Mouse (Mus musculus): ENCODE data around the gene Atp2b2.

The Atp2b2 gene

DNA sequence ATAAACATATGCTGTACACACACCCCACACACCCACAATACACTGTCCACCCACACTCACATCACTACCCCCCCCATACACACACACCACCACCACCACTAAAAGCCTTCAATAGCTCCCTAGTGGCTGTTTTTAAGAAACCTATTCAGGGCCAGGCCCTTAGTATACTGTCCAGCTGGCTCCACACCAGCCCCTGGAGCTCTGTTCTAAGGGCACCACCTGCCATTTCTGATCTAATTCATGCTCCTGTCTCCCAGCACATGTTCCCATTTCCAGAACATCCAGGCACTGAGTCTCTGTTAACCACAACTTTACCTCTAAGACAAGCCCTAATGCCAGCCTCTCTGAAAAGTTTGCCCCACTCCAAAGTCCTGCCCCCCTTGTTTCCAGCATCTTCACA, 186.8 kb downstream of the Atp2b2 start:
- no peak for DNase-seq

DNA sequence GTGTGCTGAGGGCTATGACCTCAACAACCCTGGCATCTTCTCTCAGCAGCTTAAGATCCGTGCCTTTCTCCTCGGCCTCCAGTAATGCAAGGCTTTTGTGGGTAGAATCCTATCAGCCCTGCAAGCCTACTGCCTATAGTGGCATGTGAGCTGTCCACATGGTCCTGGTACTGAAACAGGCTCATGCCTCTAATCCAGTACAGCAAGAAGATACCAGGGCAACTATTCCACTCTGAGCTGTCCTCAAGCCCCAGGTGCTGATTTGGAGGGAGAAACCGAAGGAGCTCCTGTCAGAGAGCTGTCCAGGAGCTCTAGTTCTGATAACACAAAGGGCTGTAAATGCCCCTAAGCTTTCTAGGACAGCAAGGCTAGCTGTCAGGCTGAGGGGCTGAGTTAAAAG, 190.1 kb downstream of the Atp2b2 start:
- peak; percentile 92 to 95 for DNase-seq

DNA sequence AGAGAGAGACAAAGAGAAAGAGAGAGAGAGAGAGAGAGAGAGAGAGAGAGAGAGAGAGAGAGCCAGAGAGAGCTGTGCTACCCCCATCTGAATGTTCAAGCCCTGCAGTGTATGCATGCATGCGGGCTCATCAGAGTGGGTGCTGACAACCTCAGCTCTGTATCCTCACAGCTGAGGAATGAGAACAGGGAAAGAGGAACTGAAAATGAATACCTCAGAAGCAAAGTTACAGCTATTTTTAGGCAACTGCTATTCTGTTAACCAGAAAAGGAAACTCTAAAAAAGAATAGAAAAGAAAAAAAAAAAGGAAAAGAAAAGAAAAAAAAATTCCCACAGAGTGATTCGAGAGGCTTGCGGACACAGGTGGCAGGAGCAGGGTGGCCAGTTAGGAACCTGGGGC, 192.6 kb downstream of the Atp2b2 start:
- DNase-seq = no peak

DNA sequence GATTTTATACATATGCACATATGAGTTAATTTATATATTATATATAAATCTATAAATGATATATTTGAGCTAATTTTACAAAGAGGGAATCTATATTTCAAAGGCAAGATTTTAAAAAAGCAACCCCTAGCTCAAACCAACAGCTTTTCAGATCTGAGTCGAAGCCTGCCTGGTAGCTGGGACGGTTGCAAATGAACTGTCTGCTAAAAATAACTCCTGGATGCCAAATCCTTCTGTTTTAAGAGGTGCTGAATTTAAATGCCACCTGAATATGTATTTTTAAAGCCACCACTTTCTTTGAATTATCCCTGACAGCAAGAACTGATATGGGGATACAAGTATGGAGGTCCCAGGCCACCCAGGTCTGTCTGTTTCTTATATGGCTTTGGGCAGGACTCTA, 193.8 kb downstream of the Atp2b2 start:
- no peak for DNase-seq

DNA sequence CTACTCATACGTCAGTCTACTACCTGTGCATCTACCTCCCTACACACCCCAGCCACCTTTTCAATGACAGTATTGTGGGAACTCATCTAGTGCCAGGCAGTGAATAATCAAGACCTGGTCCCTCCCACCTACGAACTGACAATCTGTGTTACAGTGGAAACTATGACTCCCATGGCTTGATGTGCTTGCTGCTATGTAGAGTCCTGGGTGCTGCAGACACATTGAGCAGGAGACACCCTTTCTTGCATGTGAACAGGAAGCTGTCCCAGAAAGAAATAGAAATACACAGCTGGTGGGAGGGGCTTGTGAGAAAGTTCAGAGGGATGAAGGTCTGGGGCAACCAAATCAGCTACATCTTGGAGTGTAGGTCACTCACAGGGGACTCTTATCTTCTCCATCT, 195.3 kb downstream of the Atp2b2 start:
- no peak for DNase-seq

DNA sequence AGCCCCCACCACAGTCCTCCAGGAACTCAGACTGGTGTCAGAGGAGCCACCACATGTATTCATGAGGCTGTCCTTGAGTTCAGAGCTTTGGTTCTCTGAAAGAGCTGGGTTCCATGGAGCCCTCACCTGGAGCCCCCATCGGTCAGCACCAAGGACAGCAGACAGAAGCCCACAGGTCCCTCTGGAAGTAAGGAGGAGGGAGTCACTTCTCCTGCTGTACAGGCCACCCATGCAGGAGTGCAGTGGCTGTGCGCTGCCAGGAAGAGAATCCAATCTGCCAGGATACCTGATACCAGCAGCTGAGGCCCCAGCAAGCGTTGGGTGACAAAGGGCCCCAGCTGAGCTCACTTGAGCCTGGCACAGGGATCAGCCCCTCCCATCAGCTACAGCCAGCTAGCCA, 199.2 kb downstream of the Atp2b2 start:
- DNase-seq = peak; percentile 79

DNA sequence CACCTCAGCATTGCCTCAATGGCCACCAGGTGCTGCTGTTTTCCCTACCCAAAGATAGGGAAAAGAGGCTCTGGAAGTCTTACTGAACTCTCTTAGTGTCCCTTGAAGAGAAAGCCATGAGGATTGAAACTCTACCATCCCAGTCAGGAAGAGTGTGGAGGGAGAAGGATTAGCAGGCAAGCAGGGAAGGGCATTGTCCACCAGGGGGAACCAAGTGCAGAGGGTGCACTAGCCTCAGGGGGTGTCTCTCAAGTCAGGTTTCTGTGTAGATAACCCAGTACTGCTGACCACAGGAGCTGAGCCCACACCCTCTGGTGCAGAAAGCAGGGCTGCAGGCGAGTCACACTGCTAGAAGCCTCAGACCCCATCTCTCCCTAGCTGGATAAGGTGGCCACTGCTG, 203.9 kb downstream of the Atp2b2 start:
- DNase-seq = no peak

DNA sequence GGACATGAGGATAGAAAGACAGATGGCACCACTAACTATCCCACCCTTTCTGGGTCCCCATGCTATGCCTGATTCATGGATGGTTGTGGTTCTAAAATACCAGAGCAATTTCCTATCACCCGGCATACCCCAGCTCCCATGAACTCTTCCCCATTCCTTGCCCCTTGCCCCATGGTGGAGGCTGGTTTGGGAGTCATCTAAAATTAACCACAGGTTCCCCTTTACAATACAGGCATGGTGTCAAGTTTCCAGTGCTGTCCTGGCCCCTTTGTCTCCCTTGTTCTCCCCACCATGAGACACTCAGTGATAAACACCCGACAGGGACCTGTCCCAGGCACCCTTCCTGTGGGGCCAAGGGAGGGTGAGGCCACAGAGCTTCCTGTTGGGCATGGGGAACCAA, 204.7 kb downstream of the Atp2b2 start:
- no peak for DNase-seq

DNA sequence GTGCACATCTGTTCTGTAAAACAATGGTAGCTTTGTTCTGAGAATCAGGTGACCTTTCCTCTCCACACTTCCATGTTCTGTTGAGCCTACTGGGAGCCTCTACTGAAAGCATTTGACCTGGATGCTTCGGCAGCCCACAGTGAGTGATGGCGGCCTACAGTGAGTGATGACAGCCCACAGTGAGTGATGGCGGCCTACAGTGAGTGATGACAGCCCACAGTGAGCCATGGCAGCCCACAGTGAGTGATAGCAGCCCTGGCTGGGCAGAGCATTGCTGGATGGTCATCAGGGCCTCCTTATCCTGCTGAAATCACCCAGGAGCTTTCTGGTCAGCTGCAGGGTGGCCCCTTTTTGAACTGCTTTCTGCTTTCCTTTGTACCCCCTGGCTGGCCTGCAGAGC, 205.9 kb downstream of the Atp2b2 start:
- no peak for DNase-seq

DNA sequence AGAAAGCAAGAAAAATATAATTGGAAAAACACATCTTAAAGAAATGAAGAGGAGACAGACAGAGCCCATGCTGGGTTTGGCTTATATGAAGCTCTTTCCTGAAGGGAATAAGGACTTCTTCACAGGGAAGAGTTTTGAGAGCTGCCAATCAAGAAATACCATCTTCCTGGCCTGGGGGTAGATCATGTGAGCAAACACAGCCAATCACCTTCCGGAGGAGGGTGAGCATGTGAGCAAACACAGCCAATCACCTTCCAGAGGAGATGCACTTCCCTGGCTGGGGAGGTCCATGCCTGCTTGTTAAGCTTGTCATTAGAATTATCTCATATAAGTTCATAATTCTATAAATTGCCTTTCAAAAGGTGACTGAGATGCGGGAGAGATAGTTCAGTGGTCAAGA, 211.9 kb downstream of the Atp2b2 start:
- no peak for DNase-seq

DNA sequence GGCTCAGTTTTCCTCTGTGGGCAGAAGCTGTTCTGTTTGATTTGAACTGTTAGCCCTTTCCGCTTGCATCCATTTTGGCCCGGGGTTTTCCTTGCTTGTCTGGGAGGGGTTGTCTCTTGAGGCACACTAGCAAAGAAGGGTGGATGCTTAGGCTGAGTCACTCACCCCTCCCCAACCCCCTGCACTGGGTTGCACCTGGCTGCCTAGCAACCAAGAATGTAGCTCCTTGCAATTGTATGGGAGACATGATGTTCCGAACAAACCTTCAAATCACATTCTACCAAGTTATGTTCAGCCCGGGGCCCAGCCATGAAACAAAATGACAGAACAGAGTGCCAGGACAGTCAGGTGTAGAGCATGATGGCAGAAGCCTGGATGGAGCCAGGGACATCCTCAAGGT, 215.1 kb downstream of the Atp2b2 start:
- DNase-seq = no peak

DNA sequence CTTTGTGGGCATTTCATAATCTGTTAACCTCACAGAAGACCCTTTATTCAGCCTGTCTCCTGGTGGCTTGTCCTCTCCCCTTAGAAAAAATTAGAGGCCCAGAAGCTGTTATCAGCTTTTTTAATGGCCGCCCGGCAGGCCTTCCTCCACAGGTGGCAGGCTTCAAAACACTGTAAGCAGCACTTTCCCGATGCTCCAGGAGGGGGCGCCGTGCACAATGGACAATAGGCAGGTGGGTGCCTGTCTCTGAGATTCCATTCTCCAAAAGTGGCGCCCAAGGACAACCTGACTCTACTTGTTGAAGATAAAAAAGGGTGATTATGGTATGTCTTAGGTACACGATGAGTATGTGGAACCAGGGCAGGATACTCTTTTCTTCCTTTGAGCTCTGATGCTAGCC, 220.0 kb downstream of the Atp2b2 start:
- peak; percentile 58 to 65 for DNase-seq

DNA sequence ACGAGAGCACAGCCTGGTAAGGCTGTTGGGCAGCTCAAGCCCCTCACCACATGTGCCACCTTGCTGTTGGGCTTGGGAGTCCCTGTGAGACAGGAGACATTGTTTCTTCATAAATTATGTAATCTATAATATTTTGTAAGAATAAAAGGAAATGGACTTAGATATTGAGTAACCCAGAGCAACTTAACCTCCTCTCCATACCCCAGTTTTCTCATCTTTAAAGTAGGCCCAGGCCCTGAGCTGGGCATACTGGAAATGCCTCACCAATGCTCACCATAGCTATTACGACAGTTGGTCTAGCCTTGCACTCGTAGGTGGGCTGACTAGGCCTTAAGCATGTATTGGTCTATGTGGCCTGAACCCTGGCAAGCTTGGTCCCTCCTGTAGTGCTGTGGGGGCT, 225.7 kb downstream of the Atp2b2 start:
- no peak for DNase-seq

DNA sequence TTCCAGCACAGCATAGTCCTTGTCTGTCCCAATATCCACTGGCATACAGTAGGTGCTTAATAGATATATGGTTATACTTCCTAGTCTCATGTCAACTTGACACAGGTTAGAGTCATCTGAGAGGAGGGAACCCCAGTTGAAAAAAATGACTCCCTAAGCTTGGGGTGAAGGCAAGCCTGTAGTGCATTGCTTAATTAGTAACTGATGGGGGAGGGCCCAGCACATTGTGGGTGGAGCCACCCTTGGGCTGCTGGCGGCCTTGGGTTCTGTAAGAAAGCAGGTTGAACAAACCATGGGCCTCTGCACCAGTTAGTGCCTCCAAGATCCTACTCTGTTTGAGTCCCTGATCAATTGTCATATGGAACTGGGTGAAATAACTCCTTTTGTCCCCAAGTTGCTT, 231.0 kb downstream of the Atp2b2 start:
- no peak for DNase-seq

DNA sequence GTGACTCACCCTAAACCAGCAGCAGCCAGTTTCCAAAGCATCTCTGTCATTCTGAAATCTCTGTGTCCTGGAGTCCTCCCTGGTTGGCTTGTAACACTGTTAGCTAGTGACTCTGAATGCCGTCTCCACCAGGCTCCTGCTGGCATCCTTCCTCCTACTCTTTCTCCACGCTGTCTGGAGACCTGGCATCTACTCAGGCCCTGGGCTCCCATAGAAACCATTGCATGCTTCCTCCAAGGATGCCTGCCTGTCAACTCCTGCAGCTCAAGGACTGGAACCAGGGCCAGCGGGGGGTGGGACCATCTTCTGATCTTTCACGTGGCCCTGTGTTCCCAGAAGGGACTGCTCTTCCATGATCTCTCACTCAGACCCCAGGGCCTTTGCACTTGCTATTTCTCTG, 231.7 kb downstream of the Atp2b2 start:
- no peak for DNase-seq

DNA sequence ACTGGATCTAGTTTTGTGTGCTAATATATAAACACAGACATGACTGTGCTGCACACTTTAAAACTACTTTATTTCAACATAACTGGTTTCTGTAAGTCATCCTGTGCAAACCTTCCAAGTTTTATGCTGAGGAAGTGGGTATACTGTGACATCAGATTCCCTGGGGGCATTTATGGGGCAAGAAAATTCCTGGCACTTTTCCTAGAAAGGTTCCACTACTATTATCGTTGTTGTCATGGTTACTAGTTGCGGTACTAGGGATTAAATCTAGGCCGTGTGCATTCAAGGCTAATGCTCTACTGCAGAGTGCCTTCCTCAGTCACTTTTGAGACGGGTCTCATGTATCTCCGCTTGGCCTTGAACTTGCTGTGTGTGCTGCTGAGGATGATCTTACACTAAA, 236.2 kb downstream of the Atp2b2 start:
- no peak for DNase-seq

DNA sequence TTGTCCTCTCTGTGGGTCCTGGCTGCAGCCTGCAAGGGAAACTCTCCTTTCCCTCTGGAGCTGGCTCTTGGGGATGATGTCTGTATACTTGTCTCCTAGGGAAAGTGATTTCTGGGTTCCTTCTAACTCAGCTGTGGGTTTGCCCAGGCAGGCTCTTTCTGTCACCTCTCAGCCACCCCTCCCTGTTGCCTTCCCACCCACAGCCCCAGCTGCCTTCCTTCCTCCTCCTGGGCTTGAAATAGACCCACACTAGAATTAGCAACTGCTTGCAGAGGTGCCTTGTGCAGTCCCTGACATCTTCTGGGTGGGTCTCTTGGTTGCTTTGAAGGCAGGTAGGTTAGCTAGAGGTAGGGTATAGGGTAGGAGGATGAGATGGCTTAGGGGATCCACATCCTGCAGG, 241.2 kb downstream of the Atp2b2 start:
- no peak for DNase-seq

DNA sequence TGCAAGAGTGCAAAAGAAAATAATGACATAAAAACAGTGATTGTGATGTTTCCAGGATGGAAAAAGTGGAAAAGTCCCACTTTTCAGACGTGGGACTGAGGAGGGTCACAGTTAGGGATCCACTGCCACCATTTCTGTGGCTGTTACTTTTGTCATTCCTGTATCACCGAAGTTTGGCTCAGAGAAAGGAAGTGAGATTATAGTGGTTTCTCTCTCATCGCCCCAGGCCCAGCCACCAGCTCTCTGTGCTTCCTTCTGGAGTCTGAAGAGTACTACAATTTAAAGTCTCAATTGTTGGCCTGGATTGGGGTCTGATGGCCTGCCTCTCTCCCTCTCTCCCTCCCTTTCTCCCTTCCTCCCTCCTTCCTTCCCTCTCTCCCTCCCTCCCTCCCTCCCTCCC, 242.5 kb downstream of the Atp2b2 start:
- no peak for DNase-seq

DNA sequence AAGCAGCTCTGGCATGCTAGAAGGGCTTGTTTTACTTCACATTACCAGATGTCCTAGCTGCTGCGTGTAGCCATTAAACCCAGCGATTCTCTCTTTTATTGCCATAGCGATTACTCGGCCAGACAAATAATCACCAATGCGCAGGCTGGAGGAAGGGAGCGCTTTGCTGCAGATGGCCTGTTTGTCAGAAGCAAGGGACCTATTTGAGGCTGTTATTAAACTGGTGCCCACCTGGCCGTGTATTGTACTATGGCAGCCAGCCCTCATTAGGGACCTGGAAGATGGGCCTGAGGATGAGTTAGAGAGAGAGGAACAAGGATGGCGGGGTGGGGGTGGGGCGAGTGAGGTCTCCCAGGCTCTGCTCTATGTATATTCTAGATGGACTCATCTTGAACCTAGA, 243.1 kb downstream of the Atp2b2 start:
- DNase-seq = no peak

DNA sequence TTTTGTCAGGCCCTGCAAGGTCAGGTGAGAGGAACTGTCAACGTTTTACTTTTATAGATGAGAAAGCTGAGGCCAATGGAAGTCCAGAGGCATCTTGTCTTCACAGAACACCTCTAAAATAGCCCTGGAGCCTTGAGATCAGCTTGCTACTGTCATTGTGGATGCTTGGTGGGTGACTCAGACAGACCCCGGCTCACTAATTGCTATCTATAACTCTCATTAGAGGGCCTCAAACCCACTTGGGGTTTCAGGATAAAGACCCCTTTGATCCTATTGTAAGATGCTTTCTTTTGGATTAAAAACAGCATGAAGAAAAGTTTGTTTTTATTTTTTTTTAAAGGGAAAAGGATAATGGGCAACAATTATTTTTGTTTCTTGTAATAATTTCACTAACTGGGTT, 243.5 kb downstream of the Atp2b2 start:
- DNase-seq = no peak

DNA sequence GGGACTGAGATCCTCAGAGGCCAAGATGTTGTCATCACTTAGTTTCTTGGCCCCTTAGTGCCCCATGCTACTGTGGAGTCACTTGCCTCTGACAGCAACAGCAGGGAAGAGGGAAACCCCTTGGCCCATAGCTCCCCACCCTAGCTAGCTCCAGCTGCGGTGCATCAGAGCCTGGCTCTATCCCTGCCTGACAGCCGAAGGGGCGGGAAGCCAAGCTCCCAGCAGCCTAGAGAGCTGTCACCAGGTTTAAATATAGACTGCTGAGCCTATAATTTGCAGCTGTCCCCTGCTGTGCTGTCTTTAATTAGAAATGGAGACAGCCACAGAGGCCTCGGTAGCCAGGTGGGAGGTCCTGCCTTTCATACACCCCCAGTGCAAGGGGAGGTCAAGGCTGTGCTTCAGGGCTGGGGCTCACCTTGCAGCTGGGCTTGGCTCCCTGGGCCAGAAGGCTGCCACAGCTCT, 247.1 kb downstream of the Atp2b2 start:
- DNase-seq = peak; percentile 82 to 87

DNA sequence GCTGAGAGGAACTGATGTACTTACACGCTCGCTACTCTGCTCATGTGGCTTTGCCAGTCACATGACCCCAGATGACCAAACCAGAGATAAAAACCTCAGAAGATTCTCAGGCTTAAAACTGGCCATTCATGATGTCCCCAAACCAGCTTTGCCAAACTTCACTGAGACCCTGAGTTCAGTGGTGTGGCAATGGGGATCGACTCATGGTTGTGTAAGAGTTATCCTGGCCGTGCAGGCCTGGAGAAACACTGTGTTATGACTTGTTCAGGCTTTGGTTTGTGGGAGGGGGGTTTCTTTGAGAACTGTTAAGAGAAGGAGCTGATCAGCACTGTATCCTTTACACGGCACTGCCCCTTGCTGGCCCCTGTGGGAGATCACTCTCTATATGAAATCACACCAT, 250.0 kb downstream of the Atp2b2 start:
- no peak for DNase-seq

DNA sequence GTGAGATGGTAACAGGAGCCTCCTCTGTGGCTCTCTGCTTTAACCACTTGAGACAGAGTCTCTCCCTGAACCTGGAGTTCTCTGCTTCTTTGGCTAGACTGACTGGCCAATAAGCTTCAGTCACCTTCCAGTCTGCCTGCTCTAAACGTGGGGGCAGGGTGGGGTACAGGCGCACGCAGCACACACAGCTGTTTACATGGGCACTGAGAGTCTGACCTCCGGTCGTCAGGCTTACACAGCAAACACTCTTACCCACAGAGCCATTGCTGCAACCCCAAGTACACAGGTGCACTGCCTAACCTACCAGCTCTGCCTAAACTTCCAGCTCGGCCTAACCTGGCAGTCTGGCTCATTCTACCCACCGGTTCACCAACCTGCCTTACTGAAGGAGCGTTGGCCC, 251.4 kb downstream of the Atp2b2 start:
- no peak for DNase-seq

DNA sequence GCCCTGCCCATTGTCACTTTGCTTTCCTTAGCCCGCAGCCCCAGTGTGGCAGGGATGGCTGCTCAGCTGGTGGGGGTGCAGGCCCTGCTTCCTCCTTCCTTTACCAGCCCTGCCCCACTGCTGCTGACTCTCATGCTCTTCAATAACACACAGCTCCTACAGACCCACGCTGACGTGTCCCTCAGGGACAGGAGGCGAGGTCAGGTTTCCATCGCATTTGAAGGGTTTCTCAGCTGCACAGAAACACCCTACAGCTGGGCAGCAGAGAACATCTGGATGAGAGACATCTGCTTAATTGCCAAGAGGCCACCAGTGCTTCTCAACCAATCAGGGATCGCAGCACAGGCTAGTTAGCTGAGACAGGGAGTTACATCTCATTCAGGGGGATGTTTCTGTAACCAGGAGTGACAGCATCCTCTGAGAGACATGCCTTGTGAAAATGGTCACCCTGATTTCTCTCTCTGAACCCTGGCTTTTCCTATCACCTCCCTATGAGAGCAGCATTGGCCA, 254.9 kb downstream of the Atp2b2 start:
- DNase-seq = no peak

DNA sequence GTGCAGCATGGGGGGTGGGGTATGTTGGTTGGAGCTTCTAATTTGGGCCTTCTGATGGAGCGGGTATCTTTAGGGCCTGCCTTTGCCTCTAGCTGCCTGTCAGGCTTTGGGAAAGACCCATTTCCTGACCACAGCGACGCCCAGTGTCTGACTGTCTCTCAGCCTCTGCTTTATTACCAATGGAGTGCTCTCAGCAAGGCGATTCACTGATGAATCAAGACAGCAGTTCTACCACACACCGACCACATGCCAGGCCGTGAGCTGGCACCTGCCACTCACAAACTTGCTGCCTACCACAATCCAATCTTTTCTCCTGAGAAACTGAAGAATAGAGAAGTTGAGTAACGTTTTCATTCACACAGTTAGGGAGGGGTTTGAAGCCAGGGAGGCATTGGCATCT, 256.8 kb downstream of the Atp2b2 start:
- DNase-seq = no peak

DNA sequence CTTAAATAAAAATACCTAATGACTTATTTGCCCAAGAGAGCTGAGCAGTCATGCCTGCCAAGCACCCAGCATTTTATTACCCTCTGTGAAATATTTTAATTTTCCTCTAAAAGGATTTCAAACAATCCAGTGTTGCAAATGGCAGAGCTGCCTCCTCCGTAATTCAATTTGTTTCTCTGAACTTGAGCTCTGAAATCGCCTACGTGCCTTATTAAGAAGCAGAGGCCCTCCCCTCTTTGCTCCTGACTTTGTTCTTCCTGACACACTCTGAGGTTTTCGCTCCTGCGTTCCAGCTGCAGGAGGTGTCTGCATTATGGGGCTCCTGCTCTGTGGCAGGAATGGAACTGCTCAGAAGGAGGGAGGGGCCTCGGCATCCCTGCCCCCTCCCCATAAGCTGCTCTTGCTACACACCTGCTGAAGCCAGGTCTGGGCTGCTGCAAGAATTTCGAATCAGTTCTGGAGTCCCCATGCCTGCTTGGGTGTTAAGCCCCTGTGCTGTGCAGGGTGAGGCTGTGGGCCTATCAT, 264.1 kb downstream of the Atp2b2 start:
- DNase-seq = no peak

All from kidney, postnatal 4 days (tissue).